Mouse (Mus musculus): ENCODE measurements around the gene Clasp2. TPM values are rescaled to one million over a fixed set of nuclear protein-coding genes. Genes with fewer than 3 reads are reported as not detected.

The Clasp2 gene
- polyA plus RNA-seq, 1 experiment: 5.8 TPM

DNA sequence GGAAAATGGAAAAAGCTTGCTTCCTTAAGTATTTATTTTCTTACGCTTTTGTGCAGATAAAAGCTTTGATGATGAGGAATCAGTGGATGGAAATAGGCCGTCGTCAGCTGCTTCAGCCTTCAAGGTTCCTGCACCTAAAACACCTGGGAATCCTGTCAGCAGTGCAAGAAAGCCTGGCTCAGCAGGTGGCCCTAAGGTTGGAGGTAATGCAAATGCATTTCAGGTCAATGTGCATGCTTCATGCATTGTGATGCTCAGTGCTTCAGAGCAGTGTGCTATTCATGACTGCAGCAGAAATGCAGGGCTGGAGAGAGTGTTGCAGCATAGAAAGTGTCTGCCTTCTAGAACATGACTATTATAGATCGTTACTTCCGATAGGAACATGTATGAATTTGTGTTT lies 71.8 kb downstream of the Clasp2 start:
- no peak overlapping the region for H3K4me3 ChIP-seq (ENCODE audit: control insufficient read depth, low read depth, low read length)
- no peaks in the 10 kb centered on the region for H3K4me1 ChIP-seq (ENCODE audit: control insufficient read depth, insufficient read depth, low read length)
- H3K27me3 ChIP-seq (ENCODE audit: control insufficient read depth, insufficient read depth, low read length): no peaks in the 10 kb centered on the region
- H3K27ac ChIP-seq (ENCODE audit: control insufficient read depth, insufficient read depth, low read depth, low read length): no peak overlapping the region
- TF ChIP-seq POLR2A (IDR thresholded peaks at IDR 0.05; ENCODE audit: control insufficient read depth, low read depth, low read length) (no peak), CTCF (IDR thresholded peaks at IDR 0.05; ENCODE audit: control insufficient read depth, insufficient read depth, insufficient replicate concordance, low read depth, low read length) (no peak)
- H3K36me3 ChIP-seq (ENCODE audit: control insufficient read depth, insufficient read depth, low read length): no peaks in the 10 kb centered on the region

DNA sequence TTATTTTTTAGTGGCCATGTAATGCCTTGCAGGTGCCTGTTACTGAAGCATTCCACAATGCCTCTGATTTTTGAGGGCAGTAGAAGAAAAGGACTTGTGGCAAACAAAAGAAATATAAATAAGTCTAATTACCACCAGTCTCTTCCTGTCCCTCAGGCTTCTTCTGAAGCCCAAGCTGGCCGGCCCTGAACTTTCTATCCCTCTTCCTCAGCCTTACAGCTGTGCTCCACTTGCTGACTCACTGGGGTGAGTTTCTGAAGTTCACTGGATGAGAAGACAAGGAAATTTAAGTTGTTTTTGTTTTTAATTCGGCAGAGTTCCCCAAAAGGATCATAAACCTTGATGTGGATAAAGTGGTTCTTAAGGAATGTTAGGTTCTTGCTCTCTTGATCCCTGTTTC lies 74.6 kb downstream of the Clasp2 start:
- no peaks in the 10 kb centered on the region for H3K4me1 ChIP-seq (ENCODE audit: control insufficient read depth, insufficient read depth, low read length)
- H3K27ac ChIP-seq (ENCODE audit: control insufficient read depth, insufficient read depth, low read depth, low read length): no peak overlapping the region
- no peaks in the 10 kb centered on the region for H3K27me3 ChIP-seq (ENCODE audit: control insufficient read depth, insufficient read depth, low read length)
- TF ChIP-seq POLR2A (IDR thresholded peaks at IDR 0.05; ENCODE audit: control insufficient read depth, low read depth, low read length) (no peak), CTCF (IDR thresholded peaks at IDR 0.05; ENCODE audit: control insufficient read depth, insufficient read depth, insufficient replicate concordance, low read depth, low read length) (no peak)
- H3K4me3 ChIP-seq (ENCODE audit: control insufficient read depth, low read depth, low read length): no peak overlapping the region
- H3K36me3 ChIP-seq (ENCODE audit: control insufficient read depth, insufficient read depth, low read length): no peaks in the 10 kb centered on the region

GRCm38 (mm10) chr9:113822150-113822549 lies 80.9 kb downstream of the Clasp2 start:
- H3K4me3 ChIP-seq (ENCODE audit: control insufficient read depth, low read depth, low read length): no peak overlapping the region
- no peaks in the 10 kb centered on the region for H3K27me3 ChIP-seq (ENCODE audit: control insufficient read depth, insufficient read depth, low read length)
- no peak overlapping the region for H3K27ac ChIP-seq (ENCODE audit: control insufficient read depth, insufficient read depth, low read depth, low read length)
- TF ChIP-seq POLR2A (IDR thresholded peaks at IDR 0.05; ENCODE audit: control insufficient read depth, low read depth, low read length) (no peak), CTCF (IDR thresholded peaks at IDR 0.05; ENCODE audit: control insufficient read depth, insufficient read depth, insufficient replicate concordance, low read depth, low read length) (no peak)
- H3K36me3 ChIP-seq (ENCODE audit: control insufficient read depth, insufficient read depth, low read length): no peaks in the 10 kb centered on the region
- H3K4me1 ChIP-seq (ENCODE audit: control insufficient read depth, insufficient read depth, low read length): no peaks in the 10 kb centered on the region

GRCm38 (mm10) chr9:113828719-113829118 lies 87.4 kb downstream of the Clasp2 start:
- H3K36me3 ChIP-seq (ENCODE audit: control insufficient read depth, insufficient read depth, low read length): no peaks in the 10 kb centered on the region
- no peaks in the 10 kb centered on the region for H3K27me3 ChIP-seq (ENCODE audit: control insufficient read depth, insufficient read depth, low read length)
- TF ChIP-seq CTCF (IDR thresholded peaks at IDR 0.05; ENCODE audit: control insufficient read depth, insufficient read depth, insufficient replicate concordance, low read depth, low read length): no peak
- no peak for TF ChIP-seq POLR2A (IDR thresholded peaks at IDR 0.05; ENCODE audit: control insufficient read depth, low read depth, low read length)
- H3K4me1 ChIP-seq (ENCODE audit: control insufficient read depth, insufficient read depth, low read length): no peaks in the 10 kb centered on the region
- no peak overlapping the region for H3K27ac ChIP-seq (ENCODE audit: control insufficient read depth, insufficient read depth, low read depth, low read length)
- H3K4me3 ChIP-seq (ENCODE audit: control insufficient read depth, low read depth, low read length): no peak overlapping the region

GRCm38 (mm10) chr9:113830219-113830618 lies 88.9 kb downstream of the Clasp2 start:
- H3K36me3 ChIP-seq (ENCODE audit: control insufficient read depth, insufficient read depth, low read length): no peaks in the 10 kb centered on the region
- no peak overlapping the region for H3K4me3 ChIP-seq (ENCODE audit: control insufficient read depth, low read depth, low read length)
- H3K27ac ChIP-seq (ENCODE audit: control insufficient read depth, insufficient read depth, low read depth, low read length): no peak overlapping the region
- H3K27me3 ChIP-seq (ENCODE audit: control insufficient read depth, insufficient read depth, low read length): no peaks in the 10 kb centered on the region
- no peaks in the 10 kb centered on the region for H3K4me1 ChIP-seq (ENCODE audit: control insufficient read depth, insufficient read depth, low read length)
- TF ChIP-seq POLR2A (IDR thresholded peaks at IDR 0.05; ENCODE audit: control insufficient read depth, low read depth, low read length) (no peak), CTCF (IDR thresholded peaks at IDR 0.05; ENCODE audit: control insufficient read depth, insufficient read depth, insufficient replicate concordance, low read depth, low read length) (no peak)

DNA sequence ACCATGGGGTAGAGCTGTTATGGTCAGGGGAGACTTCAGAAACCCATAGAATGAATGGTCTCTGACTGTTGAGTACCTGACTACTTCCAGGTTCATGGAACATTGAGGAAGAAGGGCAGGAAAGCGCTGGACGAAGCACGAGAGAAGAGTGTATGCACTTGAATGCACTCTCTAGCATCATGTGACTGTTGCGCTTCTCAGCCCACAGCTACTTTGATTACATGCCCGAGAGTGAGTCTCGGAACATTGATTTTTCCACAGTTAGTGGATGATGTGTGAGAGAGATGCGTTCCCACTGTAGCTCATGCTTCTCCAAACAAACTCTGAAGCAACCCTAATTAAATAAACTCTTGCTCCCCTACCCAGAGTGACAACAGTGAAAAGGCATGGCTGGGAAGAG lies 92.2 kb downstream of the Clasp2 start:
- H3K27ac ChIP-seq (ENCODE audit: control insufficient read depth, insufficient read depth, low read depth, low read length): no peak overlapping the region
- H3K4me1 ChIP-seq (ENCODE audit: control insufficient read depth, insufficient read depth, low read length): no peaks in the 10 kb centered on the region
- H3K27me3 ChIP-seq (ENCODE audit: control insufficient read depth, insufficient read depth, low read length): no peaks in the 10 kb centered on the region
- TF ChIP-seq CTCF (IDR thresholded peaks at IDR 0.05; ENCODE audit: control insufficient read depth, insufficient read depth, insufficient replicate concordance, low read depth, low read length) (no peak), POLR2A (IDR thresholded peaks at IDR 0.05; ENCODE audit: control insufficient read depth, low read depth, low read length) (no peak)
- no peaks in the 10 kb centered on the region for H3K36me3 ChIP-seq (ENCODE audit: control insufficient read depth, insufficient read depth, low read length)
- H3K4me3 ChIP-seq (ENCODE audit: control insufficient read depth, low read depth, low read length): no peak overlapping the region

- H3K27ac ChIP-seq (ENCODE audit: control insufficient read depth, insufficient read depth, low read depth, low read length): no peak overlapping the region
- H3K27me3 ChIP-seq (ENCODE audit: control insufficient read depth, insufficient read depth, low read length): no peaks in the 10 kb centered on the region
- H3K36me3 ChIP-seq (ENCODE audit: control insufficient read depth, insufficient read depth, low read length): no peaks in the 10 kb centered on the region
- no peak overlapping the region for H3K4me3 ChIP-seq (ENCODE audit: control insufficient read depth, low read depth, low read length)
- TF ChIP-seq POLR2A (IDR thresholded peaks at IDR 0.05; ENCODE audit: control insufficient read depth, low read depth, low read length) (no peak), CTCF (IDR thresholded peaks at IDR 0.05; ENCODE audit: control insufficient read depth, insufficient read depth, insufficient replicate concordance, low read depth, low read length) (no peak)
- H3K4me1 ChIP-seq (ENCODE audit: control insufficient read depth, insufficient read depth, low read length): no peaks in the 10 kb centered on the region
Measured at GRCm38 (mm10) chr9:113837001-113837400, 95.7 kb downstream of the Clasp2 start.

DNA sequence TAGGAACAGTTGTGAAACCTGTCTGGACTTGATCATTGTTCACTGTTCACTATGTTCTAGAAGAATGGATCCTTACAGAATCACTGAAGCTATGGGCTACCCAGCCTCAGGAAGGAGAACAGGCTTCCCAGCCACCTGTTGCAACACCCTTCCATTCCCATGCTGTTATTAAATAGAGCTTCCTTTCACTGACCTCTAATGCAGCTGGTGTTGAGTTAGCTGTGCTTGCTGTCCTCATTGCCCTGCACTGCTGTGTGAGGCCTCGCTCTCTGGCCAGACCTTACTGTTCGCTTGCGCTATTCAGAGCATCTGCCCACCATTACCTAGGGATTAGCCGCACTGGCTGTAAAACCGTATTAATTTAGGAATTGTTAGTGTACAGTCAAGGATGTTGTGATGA lies 96.2 kb downstream of the Clasp2 start:
- no peaks in the 10 kb centered on the region for H3K27me3 ChIP-seq (ENCODE audit: control insufficient read depth, insufficient read depth, low read length)
- no peaks in the 10 kb centered on the region for H3K36me3 ChIP-seq (ENCODE audit: control insufficient read depth, insufficient read depth, low read length)
- TF ChIP-seq POLR2A (IDR thresholded peaks at IDR 0.05; ENCODE audit: control insufficient read depth, low read depth, low read length): no peak
- TF ChIP-seq CTCF (IDR thresholded peaks at IDR 0.05; ENCODE audit: control insufficient read depth, insufficient read depth, insufficient replicate concordance, low read depth, low read length): no peak
- no peaks in the 10 kb centered on the region for H3K4me1 ChIP-seq (ENCODE audit: control insufficient read depth, insufficient read depth, low read length)
- H3K27ac ChIP-seq (ENCODE audit: control insufficient read depth, insufficient read depth, low read depth, low read length): no peak overlapping the region
- H3K4me3 ChIP-seq (ENCODE audit: control insufficient read depth, low read depth, low read length): no peak overlapping the region

Measured in testis, adult 2 months (tissue).